Mouse (Mus musculus): Measurements from ENCODE around the gene Elmsan1.

- TF ChIP-seq MEF2A (IDR thresholded peaks at IDR 0.05; ENCODE audit: borderline replicate concordance, low read depth, low read length), result no peak
- no peak for TF ChIP-seq CTCF (conservative IDR thresholded peaks at IDR 0.05 in 1 of 2, IDR thresholded peaks at IDR 0.05 in 1 of 2; ENCODE audit: low read depth in 2 of 2, low read length in 2 of 2)
- peak; percentile 48; the same call in 1 of the 2 replicates for TF ChIP-seq POLR2A (IDR thresholded peaks at IDR 0.05; ENCODE audit: low read depth, low read length)
- TF ChIP-seq ETS1 (conservative IDR thresholded peaks at IDR 0.05; ENCODE audit: low read depth, low read length), result peak; percentile 24; the same call in 1 of the 2 replicates
- no peak for TF ChIP-seq MAFK (IDR thresholded peaks at IDR 0.05; ENCODE audit: insufficient replicate concordance, low read length)
- TF ChIP-seq POLR2AphosphoS2 (IDR thresholded peaks at IDR 0.05; ENCODE audit: low read depth, low read length), result no peak
- no peak for TF ChIP-seq RCOR1 (conservative IDR thresholded peaks at IDR 0.05; ENCODE audit: low read depth, low read length)
- 0 out of 2 replicates have a peak, but pooled peaks have one; percentile 38 for TF ChIP-seq EP300 (IDR thresholded peaks at IDR 0.05; ENCODE audit: low read length)
- TF ChIP-seq ZKSCAN1 (IDR thresholded peaks at IDR 0.05; ENCODE audit: borderline replicate concordance, low read depth, low read length), result no peak
- 0 out of 2 replicates have a peak, but pooled peaks have one; percentile 47 for TF ChIP-seq NELFE (IDR thresholded peaks at IDR 0.05; ENCODE audit: low read depth, low read length)
- no peak for TF ChIP-seq USF1 (IDR thresholded peaks at IDR 0.05; ENCODE audit: low read depth, low read length)
These were observed 43.0 kb downstream of the Elmsan1 start for GRCm38 (mm10) chr12:84175659-84176061.
